Mouse (Mus musculus) fat pad, adult 2 months (tissue): ENCODE data around the gene Cdca3.

Experiments used
- DNase-seq: peaks from one replicate; pipeline ENCODE4 v3.0.0-alpha.2; 2011; ENCODE audit warnings: low read depth, low spot score; ENCODE audit errors: extremely low read depth

The Cdca3 gene

GRCm38 (mm10) chr6:124831649-124832048 lies 2.3 kb downstream of the Cdca3 start:
- no peak for DNase-seq

GRCm38 (mm10) chr6:124834512-124835081 lies 5.2 kb downstream of the Cdca3 start:
- DNase-seq, result no peak

- no peak for DNase-seq
Measured at GRCm38 (mm10) chr6:124835531-124835930, 6.2 kb downstream of the Cdca3 start.

GRCm38 (mm10) chr6:124836411-124836810 lies 7.1 kb downstream of the Cdca3 start:
- no peak for DNase-seq

GRCm38 (mm10) chr6:124839805-124840204 lies 10.5 kb downstream of the Cdca3 start:
- no peak for DNase-seq

- DNase-seq, result no peak
Measured at GRCm38 (mm10) chr6:124840241-124841167, 11.2 kb downstream of the Cdca3 start, which contains the start of gene Gnb3. Gene Gnb3 (minus strand): TSS chr6:124840275.

GRCm38 (mm10) chr6:124847305-124847704 lies 18.0 kb downstream of the Cdca3 start:
- DNase-seq, result no peak

GRCm38 (mm10) chr6:124850535-124850934 lies 21.2 kb downstream of the Cdca3 start:
- no peak for DNase-seq

GRCm38 (mm10) chr6:124854647-124855046 lies 25.3 kb downstream of the Cdca3 start:
- DNase-seq, result no peak

- no peak for DNase-seq
Measured at GRCm38 (mm10) chr6:124856321-124856720, 27.0 kb downstream of the Cdca3 start.

- DNase-seq, result no peak
Measured at GRCm38 (mm10) chr6:124856916-124857839, 27.8 kb downstream of the Cdca3 start, which contains the start of gene P3h3. Gene P3h3 (minus strand): TSS chr6:124857752.

GRCm38 (mm10) chr6:124857840-124858530 lies 28.6 kb downstream of the Cdca3 start:
- DNase-seq, result no peak

- DNase-seq, result no peak
Measured at GRCm38 (mm10) chr6:124858561-124859318, 29.4 kb downstream of the Cdca3 start.

GRCm38 (mm10) chr6:124859725-124860124 lies 30.4 kb downstream of the Cdca3 start:
- DNase-seq, result no peak

- no peak for DNase-seq
Measured at GRCm38 (mm10) chr6:124860511-124860910, 31.2 kb downstream of the Cdca3 start.

GRCm38 (mm10) chr6:124861266-124861665 lies 31.9 kb downstream of the Cdca3 start:
- DNase-seq, result no peak

- no peak for DNase-seq
Measured at GRCm38 (mm10) chr6:124861802-124862201, 32.5 kb downstream of the Cdca3 start.

- no peak for DNase-seq
Measured at GRCm38 (mm10) chr6:124862406-124863124, 33.2 kb downstream of the Cdca3 start.

GRCm38 (mm10) chr6:124863125-124863657 lies 33.8 kb downstream of the Cdca3 start:
- DNase-seq, result no peak
